ENCODE assay signal across 28 mouse cellular contexts in the genomic region with DNA sequence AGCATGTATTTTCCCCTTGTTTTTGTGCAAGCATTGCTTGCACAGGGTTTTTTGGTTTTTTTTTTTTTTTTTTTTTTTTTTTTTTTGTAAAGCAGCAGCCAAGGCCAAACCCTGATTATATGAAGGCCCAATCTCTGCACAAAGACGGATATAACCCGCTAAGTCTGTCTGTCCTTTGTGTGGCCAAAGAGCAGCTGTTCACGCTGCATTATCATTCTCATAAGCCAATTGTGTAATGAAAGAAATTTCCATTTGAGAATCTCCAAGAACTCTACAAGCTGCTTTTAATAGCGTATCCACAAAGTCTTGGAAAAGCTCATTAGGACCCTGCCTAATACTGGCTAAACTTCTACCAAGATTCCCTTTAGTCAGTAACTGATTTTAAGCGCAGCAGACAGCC.
A peak's percentile ranks its signal among the peaks of the same experiment; 100 is the strongest.
DNase-seq lines count a peak whose midpoint lies in the region; ATAC-seq and TF ChIP-seq lines count a peak whose summit lies in the region.
"Had no signal": no experiment of that assay in that cellular context is flagged by ENCODE, and none has a peak within 500 bp of the region (broad histone marks: within the 10 kb centered on the region; RNA-seq: fewer than 3 reads in every experiment).

No protein-coding gene starts in this region.

- no peak overlapping the region for H3K4me2 ChIP-seq in midbrain, embryonic 11.5 days
- no peak overlapping the region for H3K4me2 ChIP-seq in midbrain, embryonic 16.5 days (ENCODE audit: low read length)
- H3K4me2 ChIP-seq in midbrain, embryonic 14.5 days (ENCODE audit: low read length) = no peak overlapping the region
- H3K4me2 ChIP-seq: embryonic facial prominence, embryonic 13.5 days; embryonic facial prominence, embryonic 15.5 days; forebrain, embryonic 12.5 days had no signal

- 44% methylated on average over 5 of the region's 5 CpGs for WGBS in midbrain, embryonic 11.5 days
- WGBS in midbrain, embryonic 16.5 days = 41% methylated on average over 5 of the region's 5 CpGs
- 37% methylated on average over 5 of the region's 5 CpGs for WGBS in midbrain, embryonic 14.5 days
- 76% methylated on average over 5 of the region's 5 CpGs for WGBS in midbrain, embryonic 10.5 days

- no peak for TF ChIP-seq CTCF in brain, embryonic 14.5 days (IDR thresholded peaks at IDR 0.05; ENCODE audit: borderline replicate concordance, extremely low read depth, insufficient read depth, insufficient read length)

- peak; percentile 85 for DNase-seq in midbrain, embryonic 11.5 days (ENCODE audit: low spot score, missing footprints)
- peak; percentile 8 for DNase-seq in midbrain, embryonic 14.5 days
- DNase-seq in midbrain, embryonic 10.5 days (ENCODE audit: low spot score) = no peak
- peak; percentile 20 for DNase-seq in brain, embryonic 14.5 days (ENCODE audit: low read depth)
- DNase-seq: adrenal gland, adult 8-10 months; adrenal gland, postnatal 14 days; adrenal gland, postnatal 36 days; B cell, adult 2 months; cerebellum, adult 11 months; cerebellum, adult 18-20 months; cerebellum, adult 8-10 months; cerebellum, adult 9-11 months; cerebellum, postnatal 14 days; cerebellum, postnatal 36 days; embryo, embryonic 11 days had no signal

- no peak overlapping the region for H3K9ac ChIP-seq in midbrain, embryonic 11.5 days (ENCODE audit: low read length)
- no peak overlapping the region for H3K9ac ChIP-seq in midbrain, embryonic 16.5 days (ENCODE audit: low read depth, low read length)
- no peak overlapping the region for H3K9ac ChIP-seq in midbrain, embryonic 14.5 days (replicated peaks; ENCODE audit: low read length)
- H3K9ac ChIP-seq: embryonic facial prominence, embryonic 13.5 days; embryonic facial prominence, embryonic 15.5 days; forebrain, embryonic 12.5 days had no signal

- ATAC-seq in midbrain, embryonic 11.5 days (ENCODE audit: low FRiP score) = 0 out of 2 replicates have a peak, but pooled peaks have one; percentile 22
- no peak for ATAC-seq in midbrain, embryonic 16.5 days
- ATAC-seq in midbrain, embryonic 14.5 days (ENCODE audit: low FRiP score, low TSS enrichment) = no peak
- ATAC-seq: activated CD4-positive, CD25-positive, alpha-beta regulatory T cell, adult 4 months; CD4-positive, CD25-positive, alpha-beta regulatory T cell, adult 4 months; forebrain, embryonic 14.5 days; forebrain, embryonic 16.5 days; Patski had no signal

- no peaks in the 10 kb centered on the region for H3K4me1 ChIP-seq in midbrain, embryonic 11.5 days (ENCODE audit: control insufficient read depth, insufficient read depth, low read length)
- H3K4me1 ChIP-seq in midbrain, embryonic 16.5 days (ENCODE audit: control insufficient read depth, insufficient read depth, low read length) = no peaks in the 10 kb centered on the region
- H3K4me1 ChIP-seq in midbrain, embryonic 14.5 days (ENCODE audit: control insufficient read depth, insufficient read depth, low read length) = no peaks in the 10 kb centered on the region
- H3K4me1 ChIP-seq in midbrain, embryonic 10.5 days = no peaks in the 10 kb centered on the region
- H3K4me1 ChIP-seq: embryonic facial prominence, embryonic 13.5 days; embryonic facial prominence, embryonic 15.5 days; forebrain, embryonic 10.5 days; forebrain, embryonic 12.5 days had no signal

- no peak for TF ChIP-seq POLR2A in brain, embryonic 14.5 days (IDR thresholded peaks at IDR 0.05; ENCODE audit: borderline replicate concordance, extremely low read depth, insufficient read depth, insufficient read length, poor library complexity, severe bottlenecking)

- no peaks in the 10 kb centered on the region for H3K27me3 ChIP-seq in midbrain, embryonic 11.5 days (ENCODE audit: control insufficient read depth, insufficient read depth, low read length)
- H3K27me3 ChIP-seq in midbrain, embryonic 16.5 days (ENCODE audit: control insufficient read depth, insufficient read depth, low read depth, low read length) = no peaks in the 10 kb centered on the region
- H3K27me3 ChIP-seq in midbrain, embryonic 14.5 days (ENCODE audit: control insufficient read depth, insufficient read depth, low read length) = no peaks in the 10 kb centered on the region
- H3K27me3 ChIP-seq in midbrain, embryonic 10.5 days (ENCODE audit: low read depth, poor library complexity, severe bottlenecking) = no peaks in the 10 kb centered on the region
- H3K27me3 ChIP-seq: CH12.LX; embryonic facial prominence, embryonic 13.5 days; embryonic facial prominence, embryonic 15.5 days; forebrain, embryonic 12.5 days had no signal

- no peak overlapping the region for H3K4me3 ChIP-seq in midbrain, embryonic 11.5 days (ENCODE audit: low read depth, low read length)
- H3K4me3 ChIP-seq in midbrain, embryonic 16.5 days (ENCODE audit: low read depth, low read length) = no peak overlapping the region
- H3K4me3 ChIP-seq in midbrain, embryonic 14.5 days (replicated peaks; ENCODE audit: low read depth, low read length) = no peak overlapping the region
- no peak overlapping the region for H3K4me3 ChIP-seq in midbrain, embryonic 10.5 days
- H3K4me3 ChIP-seq: embryonic facial prominence, embryonic 13.5 days; embryonic facial prominence, embryonic 15.5 days; erythroblast, embryonic 14.5 days; forebrain, embryonic 10.5 days; forebrain, embryonic 12.5 days had no signal

- no peaks in the 10 kb centered on the region for H3K9me3 ChIP-seq in midbrain, embryonic 11.5 days (ENCODE audit: control insufficient read depth, low read length)
- H3K9me3 ChIP-seq in midbrain, embryonic 16.5 days (replicated peaks; ENCODE audit: control insufficient read depth, low read length, poor library complexity, severe bottlenecking) = no peaks in the 10 kb centered on the region
- no peaks in the 10 kb centered on the region for H3K9me3 ChIP-seq in midbrain, embryonic 14.5 days (ENCODE audit: control insufficient read depth, low read length)
- peaks cover 12% of the 10 kb centered on the region; the same call in 1 of the 2 replicates for H3K9me3 ChIP-seq in midbrain, embryonic 10.5 days (replicated peaks)
- H3K9me3 ChIP-seq: embryonic facial prominence, embryonic 13.5 days; embryonic facial prominence, embryonic 15.5 days; forebrain, embryonic 10.5 days; forebrain, embryonic 12.5 days; G1E had no signal

- no peaks in the 10 kb centered on the region for H3K36me3 ChIP-seq in midbrain, embryonic 11.5 days (ENCODE audit: control insufficient read depth, insufficient read depth, low read length)
- no peaks in the 10 kb centered on the region for H3K36me3 ChIP-seq in midbrain, embryonic 16.5 days (ENCODE audit: control insufficient read depth, insufficient read depth, low read length)
- H3K36me3 ChIP-seq in midbrain, embryonic 14.5 days (ENCODE audit: control insufficient read depth, insufficient read depth, low read length) = no peaks in the 10 kb centered on the region
- no peaks in the 10 kb centered on the region for H3K36me3 ChIP-seq in midbrain, embryonic 10.5 days
- H3K36me3 ChIP-seq: embryonic facial prominence, embryonic 13.5 days; embryonic facial prominence, embryonic 15.5 days; forebrain, embryonic 10.5 days; forebrain, embryonic 12.5 days; G1E had no signal

- H3K27ac ChIP-seq in midbrain, embryonic 11.5 days (ENCODE audit: low read depth, low read length) = no peak overlapping the region
- H3K27ac ChIP-seq in midbrain, embryonic 16.5 days (ENCODE audit: low read length) = no peak overlapping the region
- no peak overlapping the region for H3K27ac ChIP-seq in midbrain, embryonic 14.5 days (replicated peaks; ENCODE audit: low read depth, low read length)
- H3K27ac ChIP-seq in midbrain, embryonic 10.5 days (replicated peaks) = no peak overlapping the region
- H3K27ac ChIP-seq: embryonic facial prominence, embryonic 13.5 days; embryonic facial prominence, embryonic 15.5 days; forebrain, embryonic 10.5 days; forebrain, embryonic 12.5 days had no signal
